Mouse (Mus musculus) midbrain, postnatal 0 days (tissue): ENCODE data around the gene Mast4. TPM values are rescaled to one million over a fixed set of nuclear protein-coding genes. Genes with fewer than 3 reads are reported as not detected.

Experiments used
- ATAC-seq: fragments of 200-750 bp; cut with Nextera tagmentation; 2 replicates; pipeline ENCODE4 v1.8.0; 2017; ENCODE audit warnings: moderate number of reproducible peaks, mild to moderate bottlenecking, moderate TSS enrichment, moderate library complexity; ENCODE audit not compliant: low FRiP score
- DNase-seq: peaks from one replicate; pipeline ENCODE4 v3.0.0-alpha.2; 2015; ENCODE audit warnings: low spot score
- H3K27ac ChIP-seq: fragments of 300-500 bp; sonication (generic); 2 replicates; pipeline ENCODE4 v1.5.1; 2014; ENCODE audit warnings: low read depth, mild to moderate bottlenecking, low read length, mixed read lengths
- H3K27me3 ChIP-seq: fragments of 300-500 bp; sonication (generic); 2 replicates; pipeline ENCODE4 v1.6.1; 2014; ENCODE audit warnings: low read length, control low read depth, mixed read lengths; ENCODE audit not compliant: insufficient read depth
- H3K36me3 ChIP-seq: fragments of 300-500 bp; sonication (generic); 2 replicates; pipeline ENCODE4 v1.6.1; 2014; ENCODE audit warnings: low read length, control low read depth, mixed read lengths; ENCODE audit not compliant: insufficient read depth
- H3K4me1 ChIP-seq: fragments of 300-500 bp; sonication (generic); 2 replicates; pipeline ENCODE4 v1.6.1; 2014; ENCODE audit warnings: mild to moderate bottlenecking, control low read depth, antibody characterized with exemption, low read length, mixed read lengths; ENCODE audit not compliant: insufficient read depth
- H3K4me2 ChIP-seq: fragments of 300-500 bp; sonication (generic); 2 replicates; pipeline ENCODE4 v1.6.1; 2014; ENCODE audit warnings: low read depth, mild to moderate bottlenecking, low read length, mixed read lengths; ENCODE audit not compliant: poor library complexity, severe bottlenecking
- H3K4me3 ChIP-seq: fragments of 300-500 bp; sonication (generic); 2 replicates; pipeline ENCODE4 v1.5.1; 2014; ENCODE audit warnings: low read depth, mild to moderate bottlenecking, low read length, moderate library complexity
- H3K9ac ChIP-seq: fragments of 300-500 bp; sonication (generic); replicated peaks from 2 replicates; pipeline ENCODE4 v1.6.1; 2014; ENCODE audit warnings: mild to moderate bottlenecking, low read length, moderate library complexity, mixed read lengths; ENCODE audit not compliant: poor library complexity, severe bottlenecking
- H3K9me3 ChIP-seq: fragments of 300-500 bp; sonication (generic); 2 replicates; pipeline ENCODE4 v1.6.1; 2016; ENCODE audit warnings: low read length, control low read depth
- CTCF ChIP-seq: IDR thresholded peaks from 2 replicates; pipeline ENCODE4 v1.5.1; 2016; ENCODE audit warnings: antibody characterized with exemption, mild to moderate bottlenecking
- WGBS: fragments of 180-500 bp; shearing (Covaris S2); extraction: QIAGEN DNeasy Blood & Tissue Kit; methylation state at CpG from one replicate; pipeline ENCODE4 v1.1.7; 2014; 5-methylcytosine and 5-hydroxymethylcytosine counted together
- polyA plus RNA-seq: library from polyadenylated mRNA; unstranded; fragments of >200 nt; fragmentation: Nextera tagmentation; extraction: Ambion mirVana; gene quantifications from 2 replicates; pipeline ENCODE4 v1.2.1, GENCODE M21; 2015
- total RNA-seq: library from RNA; depleted of rRNA; stranded (reverse); fragments of >200 nt; gene quantifications from 2 replicates; pipeline ENCODE4 v1.2.3, GENCODE M21; 2014

The Mast4 gene
- total and polyA plus RNA-seq, 2 experiments from 2014 or later: 28.7 to 39.8 TPM

- no peaks in the 10 kb centered on the region for H3K36me3 ChIP-seq
- ATAC-seq: no peak
- no peak overlapping the region for H3K4me3 ChIP-seq
- no peaks in the 10 kb centered on the region for H3K27me3 ChIP-seq
- H3K4me2 ChIP-seq: no peak overlapping the region
- 95% methylated on average over 6 of the region's 6 CpGs for WGBS
- H3K27ac ChIP-seq: no peak overlapping the region
- no peak for TF ChIP-seq CTCF
- no peak for DNase-seq
- no peak overlapping the region for H3K9ac ChIP-seq
- H3K9me3 ChIP-seq: no peaks in the 10 kb centered on the region
- H3K4me1 ChIP-seq: no peaks in the 10 kb centered on the region
Measured at GRCm38 (mm10) chr13:103078815-103079214, 255.5 kb downstream of the Mast4 start.

GRCm38 (mm10) chr13:103073461-103073860 is 260.8 kb downstream of the Mast4 start:
- DNase-seq (no peak), ATAC-seq (no peak)
- H3K36me3 ChIP-seq: no peaks in the 10 kb centered on the region
- no peaks in the 10 kb centered on the region for H3K9me3 ChIP-seq
- H3K4me1 ChIP-seq: no peaks in the 10 kb centered on the region
- no peak overlapping the region for H3K27ac ChIP-seq
- no peak overlapping the region for H3K4me2 ChIP-seq
- no peak overlapping the region for H3K4me3 ChIP-seq
- WGBS: 93% methylated on average over 4 of the region's 4 CpGs
- H3K27me3 ChIP-seq: no peaks in the 10 kb centered on the region
- TF ChIP-seq CTCF: no peak
- H3K9ac ChIP-seq: no peak overlapping the region

- Histone ChIP-seq H3K9me3 (no peaks in the 10 kb centered on the region), H3K4me1 (0 out of 2 replicates have a peak, but pooled peaks cover 2% of the 10 kb centered on the region), H3K4me2 (no peak overlapping the region), H3K27ac (no peak overlapping the region), H3K9ac (no peak overlapping the region), H3K27me3 (no peaks in the 10 kb centered on the region), H3K36me3 (no peaks in the 10 kb centered on the region), H3K4me3 (no peak overlapping the region)
- peak; percentile 58 for TF ChIP-seq CTCF
- DNase-seq (peak; percentile 32), ATAC-seq (no peak)
- 78% methylated on average over 3 of the region's 3 CpGs for WGBS
Measured at GRCm38 (mm10) chr13:103071783-103072182, 262.5 kb downstream of the Mast4 start.

GRCm38 (mm10) chr13:103067581-103068166 is 266.6 kb downstream of the Mast4 start:
- Histone ChIP-seq H3K36me3 (no peaks in the 10 kb centered on the region), H3K27ac (no peak overlapping the region), H3K27me3 (no peaks in the 10 kb centered on the region), H3K4me1 (peaks cover 6% of the 10 kb centered on the region; the same call in 1 of the 2 replicates), H3K9me3 (no peaks in the 10 kb centered on the region), H3K4me3 (no peak overlapping the region), H3K9ac (no peak overlapping the region), H3K4me2 (no peak overlapping the region)
- DNase-seq: no peak
- WGBS: 36% methylated on average over 7 of the region's 7 CpGs
- no peak for TF ChIP-seq CTCF
- no peak for ATAC-seq

- no peak for ATAC-seq
- 32% methylated on average over 7 of the region's 7 CpGs for WGBS
- H3K9me3 ChIP-seq: no peaks in the 10 kb centered on the region
Measured at GRCm38 (mm10) chr13:103065437-103065836, 268.9 kb downstream of the Mast4 start.

GRCm38 (mm10) chr13:103061680-103062079 is 272.6 kb downstream of the Mast4 start:
- no peaks in the 10 kb centered on the region for H3K36me3 ChIP-seq
- WGBS: 67% methylated on average over 2 of the region's 2 CpGs
- no peak overlapping the region for H3K27ac ChIP-seq
- no peaks in the 10 kb centered on the region for H3K27me3 ChIP-seq
- ATAC-seq: no peak
- no peak for TF ChIP-seq CTCF
- H3K4me2 ChIP-seq: no peak overlapping the region
- H3K9me3 ChIP-seq: no peaks in the 10 kb centered on the region
- DNase-seq: no peak
- no peak overlapping the region for H3K9ac ChIP-seq
- no peak overlapping the region for H3K4me3 ChIP-seq
- H3K4me1 ChIP-seq: peaks cover 4% of the 10 kb centered on the region; the same call in 1 of the 2 replicates

More at GRCm38 (mm10) chr13:103065437-103065836, 268.9 kb downstream of the Mast4 start:
- no peak overlapping the region for H3K27ac ChIP-seq
- no peaks in the 10 kb centered on the region for H3K36me3 ChIP-seq
- H3K4me2 ChIP-seq: 0 out of 2 replicates have a peak overlapping the region, but pooled peaks have one; percentile 6
- no peaks in the 10 kb centered on the region for H3K27me3 ChIP-seq
- H3K4me1 ChIP-seq: peaks cover 6% of the 10 kb centered on the region; the same call in 1 of the 2 replicates
- H3K4me3 ChIP-seq: no peak overlapping the region
- no peak overlapping the region for H3K9ac ChIP-seq
- no peak for TF ChIP-seq CTCF
- DNase-seq: no peak
